Mouse (Mus musculus) limb, embryonic 12.5 days (tissue): ENCODE measurements around the gene Ndufs7. TPM values are rescaled to one million over a fixed set of nuclear protein-coding genes. Genes with fewer than 3 reads are reported as not detected.

Source experiments
- ATAC-seq: fragments of 200-750 bp; cut with Nextera tagmentation; 2 replicates; pipeline ENCODE4 v1.8.0; 2017; ENCODE audit warnings: low read depth, moderate TSS enrichment; ENCODE audit not compliant: insufficient number of reproducible peaks, insufficient read depth, low FRiP score, low TSS enrichment
- H3K27ac ChIP-seq: fragments of 300-500 bp; sonication (generic); 2 replicates; pipeline ENCODE4 v1.5.1; 2016; ENCODE audit warnings: mild to moderate bottlenecking, moderate library complexity
- H3K27me3 ChIP-seq: fragments of 300-500 bp; sonication (generic); 2 replicates; pipeline ENCODE4 v1.6.1; 2016; ENCODE audit warnings: mild to moderate bottlenecking, moderate library complexity
- H3K36me3 ChIP-seq: fragments of 300-500 bp; sonication (generic); 2 replicates; pipeline ENCODE4 v1.6.1; 2016; ENCODE audit warnings: mild to moderate bottlenecking, moderate library complexity
- H3K4me1 ChIP-seq: fragments of 300-500 bp; sonication (generic); replicated peaks from 2 replicates; pipeline ENCODE4 v1.6.1; 2016
- H3K4me2 ChIP-seq: fragments of 300-500 bp; sonication (generic); 2 replicates; pipeline ENCODE4 v1.6.1; 2016; ENCODE audit warnings: mild to moderate bottlenecking, moderate library complexity
- H3K4me3 ChIP-seq: fragments of 300-500 bp; sonication (generic); replicated peaks from 2 replicates; pipeline ENCODE4 v1.5.1; 2016; ENCODE audit warnings: mild to moderate bottlenecking
- H3K9ac ChIP-seq: fragments of 300-500 bp; sonication (generic); replicated peaks from 2 replicates; pipeline ENCODE4 v1.6.1; 2016; ENCODE audit warnings: mild to moderate bottlenecking, moderate library complexity
- H3K9me3 ChIP-seq: fragments of 300-500 bp; sonication (generic); 2 replicates; pipeline ENCODE4 v1.6.1; 2016; ENCODE audit warnings: mild to moderate bottlenecking, moderate library complexity
- WGBS: fragments of 180-500 bp; shearing (Covaris S2); methylation state at CpG from one replicate; pipeline ENCODE4 v1.1.7; 2016; 5-methylcytosine and 5-hydroxymethylcytosine counted together
- microRNA-seq: library from miRNA; unstranded; fragments of <30 nt; microRNA quantifications from one replicate; pipeline ENCODE4, GENCODE M21; 2017
- polyA plus RNA-seq: library from polyadenylated mRNA; unstranded; fragments of >200 nt; fragmentation: Nextera tagmentation; extraction: Ambion mirVana; gene quantifications from 2 replicates; pipeline ENCODE4 v1.2.1, GENCODE M21; 2016

The Ndufs7 gene
- polyA plus RNA-seq, 1 experiment from 2014 or later = 258 TPM

DNA sequence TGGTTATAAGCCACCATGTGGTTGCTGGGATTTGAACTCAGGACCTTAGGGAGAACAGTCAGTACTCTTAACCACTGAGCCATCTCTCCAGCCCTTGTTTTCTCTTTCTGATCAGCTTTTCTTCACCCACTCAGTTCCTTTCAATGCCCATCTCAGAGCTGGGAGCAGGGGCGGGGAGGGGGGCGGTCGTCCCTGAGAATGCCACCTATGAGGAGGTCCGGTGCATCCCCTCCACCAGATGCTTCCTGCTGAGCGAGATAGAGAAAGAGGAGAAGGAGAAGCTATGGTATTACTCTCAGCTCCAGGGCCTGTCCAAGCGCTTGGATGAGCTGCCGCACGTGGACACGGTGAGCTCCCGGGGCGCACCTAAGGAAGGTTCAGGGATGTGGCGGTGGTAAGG is 55.5 kb downstream of the Ndufs7 start:
- 20% methylated on average over 12 of the region's 12 CpGs for WGBS
- Histone ChIP-seq H3K36me3 (peaks cover 28% of the 10 kb centered on the region; the same call in 1 of the 2 replicates), H3K9me3 (no peaks in the 10 kb centered on the region), H3K4me2 (no peak overlapping the region), H3K27ac (no peak overlapping the region), H3K4me3 (no peak overlapping the region), H3K27me3 (peaks cover 99% of the 10 kb centered on the region), H3K4me1 (peaks cover 7% of the 10 kb centered on the region; the same call in 1 of the 2 replicates), H3K9ac (no peak overlapping the region)
- no peak for ATAC-seq

DNA sequence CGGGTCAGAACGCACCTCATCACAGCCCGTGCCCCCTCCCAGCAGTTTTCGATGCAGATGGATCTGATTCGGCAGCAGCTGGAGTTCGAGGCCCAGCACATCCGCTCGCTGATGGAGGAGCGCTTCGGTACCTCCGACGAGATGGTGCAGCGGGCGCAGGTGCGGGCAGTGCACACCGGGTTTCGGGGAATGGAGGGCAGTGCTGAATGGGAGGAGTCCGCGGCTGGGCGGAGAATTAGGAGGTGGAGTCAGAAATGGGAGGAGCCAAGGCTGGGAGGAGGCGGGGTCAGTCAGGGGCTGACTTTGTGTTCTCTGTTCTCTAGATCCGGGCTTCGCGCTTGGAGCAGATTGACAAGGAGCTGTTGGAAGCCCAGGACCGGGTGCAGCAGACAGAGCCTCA is 55.9 kb downstream of the Ndufs7 start:
- Histone ChIP-seq H3K4me2 (no peak overlapping the region), H3K4me3 (no peak overlapping the region), H3K27me3 (peaks cover 99% of the 10 kb centered on the region), H3K9me3 (no peaks in the 10 kb centered on the region), H3K36me3 (peaks cover 28% of the 10 kb centered on the region; the same call in 1 of the 2 replicates), H3K9ac (no peak overlapping the region), H3K4me1 (0 out of 2 replicates have a peak, but pooled peaks cover 3% of the 10 kb centered on the region), H3K27ac (no peak overlapping the region)
- 7% methylated on average over 25 of the region's 25 CpGs for WGBS
- ATAC-seq = no peak

Small RNA genes lying within 50 kb of the gene (microRNA-seq; reads per million reads assigned to microRNA genes)
- not detected for gene Mir6911

Other genes starting within 250 kb of the Ndufs7 start
- gene Arhgap45, start 232.5 kb upstream of the Ndufs7 start, polyA plus RNA-seq = 12.5 and 12.6 TPM in 2 replicates
- 241 and 251 TPM in 2 replicates for gene Polr2e, start 209.3 kb upstream of the Ndufs7 start, polyA plus RNA-seq
- gene Gpx4, start 202.0 kb upstream of the Ndufs7 start, polyA plus RNA-seq = 463 and 494 TPM in 2 replicates
- 13.9 and 14.4 TPM in 2 replicates for gene Sbno2, start 143.6 kb upstream of the Ndufs7 start, polyA plus RNA-seq
- 16.1 and 18.1 TPM in 2 replicates for gene Stk11, start 133.3 kb upstream of the Ndufs7 start, polyA plus RNA-seq
- 460 and 465 TPM in 2 replicates for gene Atp5d, start 110.5 kb upstream of the Ndufs7 start, polyA plus RNA-seq
- 4.9 and 5.6 TPM in 2 replicates for gene Cbarp, start 108.3 kb upstream of the Ndufs7 start, polyA plus RNA-seq
- 30.6 and 38.0 TPM in 2 replicates for gene Midn, start 100.8 kb upstream of the Ndufs7 start, polyA plus RNA-seq
- 166 and 175 TPM in 2 replicates for gene Cirbp, start 83.1 kb upstream of the Ndufs7 start, polyA plus RNA-seq
- gene 1600002K03Rik, start 76.2 kb upstream of the Ndufs7 start, polyA plus RNA-seq = 9.1 and 9.5 TPM in 2 replicates
- 60.3 and 62.2 TPM in 2 replicates for gene Efna2, start 69.6 kb upstream of the Ndufs7 start, polyA plus RNA-seq
- gene Mum1, start 22.7 kb upstream of the Ndufs7 start, polyA plus RNA-seq = 103 and 112 TPM in 2 replicates
- gene Gamt, start 11.9 kb downstream of the Ndufs7 start, polyA plus RNA-seq = 30.7 and 31.9 TPM in 2 replicates
- gene Dazap1, start 12.4 kb downstream of the Ndufs7 start, polyA plus RNA-seq = 69.1 and 71.0 TPM in 2 replicates
- 926 and 930 TPM in 2 replicates for gene Rps15, start 43.3 kb downstream of the Ndufs7 start, polyA plus RNA-seq
- 4.7 and 5.3 TPM in 2 replicates for gene Apc2, start 46.9 kb downstream of the Ndufs7 start, polyA plus RNA-seq
- 48.1 and 50.5 TPM in 2 replicates for gene 2310011J03Rik, start 71.4 kb downstream of the Ndufs7 start, polyA plus RNA-seq
- gene Pcsk4, start 80.4 kb downstream of the Ndufs7 start, polyA plus RNA-seq = 6.3 and 6.6 TPM in 2 replicates
- 4.1 and 4.6 TPM in 2 replicates for gene Reep6, start 80.8 kb downstream of the Ndufs7 start, polyA plus RNA-seq
- gene Adamtsl5, start 99.3 kb downstream of the Ndufs7 start, polyA plus RNA-seq = 0.70 and 0.88 TPM in 2 replicates
- gene Plk5, start 107.3 kb downstream of the Ndufs7 start, polyA plus RNA-seq = 1.2 and 1.3 TPM in 2 replicates
- 12.5 and 15.2 TPM in 2 replicates for gene Mex3d, start 138.5 kb downstream of the Ndufs7 start, polyA plus RNA-seq
- gene Mbd3, start 150.4 kb downstream of the Ndufs7 start, polyA plus RNA-seq = 361 and 364 TPM in 2 replicates
- gene Uqcr11, start 157.7 kb downstream of the Ndufs7 start, polyA plus RNA-seq = 416 and 437 TPM in 2 replicates
- 247 and 274 TPM in 2 replicates for gene Tcf3, start 184.5 kb downstream of the Ndufs7 start, polyA plus RNA-seq
- not detected in 2 replicates for gene Onecut3, start 245.7 kb downstream of the Ndufs7 start, polyA plus RNA-seq